Mouse (Mus musculus) G1E (cell line): Measurements from ENCODE around the gene Gpx2. TPM values are rescaled to one million over a fixed set of nuclear protein-coding genes. Genes with fewer than 3 reads are reported as not detected.

Experiments
- ATAC-seq: 2 replicates; pipeline ENCODE4 v1.8.0; 2016; ENCODE audit warnings: mild to moderate bottlenecking; ENCODE audit not compliant: insufficient number of reproducible peaks, poor library complexity, low FRiP score, severe bottlenecking; ENCODE audit errors: extremely low read depth
- DNase-seq: peaks from one replicate; pipeline ENCODE4 v3.0.0; 2012; ENCODE audit warnings: low spot score
- H3K27me3 ChIP-seq: 2 replicates; pipeline ENCODE4 v1.6.1; 2012; ENCODE audit warnings: mild to moderate bottlenecking, low read length, inconsistent platforms; ENCODE audit not compliant: insufficient read depth
- H3K36me3 ChIP-seq: replicated peaks from 2 replicates; pipeline ENCODE3; 2012; ENCODE audit warnings: mild to moderate bottlenecking, inconsistent platforms
- H3K4me1 ChIP-seq: 2 replicates; pipeline ENCODE4 v1.6.1; 2012; ENCODE audit warnings: low read depth, low read length, inconsistent platforms, mixed read lengths; ENCODE audit not compliant: insufficient read depth
- H3K4me3 ChIP-seq: 2 replicates; pipeline ENCODE4 v1.5.1; 2012; ENCODE audit warnings: low read depth, mild to moderate bottlenecking, inconsistent platforms, low read length, moderate library complexity, mixed read lengths
- H3K9me3 ChIP-seq: replicated peaks from 2 replicates; pipeline ENCODE4 v1.6.1; 2012; ENCODE audit warnings: inconsistent platforms
- CTCF ChIP-seq: IDR thresholded peaks from 2 replicates; pipeline ENCODE4 v1.5.1; 2012; ENCODE audit warnings: low read depth, low read length, inconsistent platforms, mixed read lengths
- GATA1 ChIP-seq: IDR thresholded peaks from 2 replicates; pipeline ENCODE4 v1.6.1; 2012; ENCODE audit warnings: borderline replicate concordance, low read length, inconsistent platforms, mixed read lengths
- GATA2 ChIP-seq: IDR thresholded peaks from 2 replicates; pipeline ENCODE4 v1.6.1; 2012; ENCODE audit warnings: low read depth, low read length, inconsistent platforms, borderline replicate concordance
- POLR2AphosphoS5 ChIP-seq: IDR thresholded peaks from 2 replicates; pipeline ENCODE4 v1.6.1; 2012; ENCODE audit warnings: low read depth, low read length, inconsistent platforms; ENCODE audit not compliant: insufficient replicate concordance
- TAL1 ChIP-seq: conservative IDR thresholded peaks from 2 replicates; pipeline ENCODE4 v1.6.1; 2012; ENCODE audit warnings: low read depth, low read length, inconsistent platforms, mixed read lengths
- polyA plus RNA-seq: library from polyadenylated mRNA; stranded (reverse); fragments of >175 nt; gene quantifications from 2 replicates; pipeline ENCODE4 v1.2.3, GENCODE M21; 2012
- total RNA-seq, 2 experiments: library from RNA; stranded (forward) in 1 of 2; stranded (reverse) in 1 of 2; fragments of 200-1000 nt in 1 of 2; fragments of >200 nt in 1 of 2; fragmentation: Nextera tagmentation in 1 of 2; gene quantifications; 2 replicates each; pipeline ENCODE4 v1.2.3; 2014 to 2017

The Gpx2 gene
- total and polyA plus RNA-seq, 3 experiments = 0.22 TPM; not detected in 2

DNA sequence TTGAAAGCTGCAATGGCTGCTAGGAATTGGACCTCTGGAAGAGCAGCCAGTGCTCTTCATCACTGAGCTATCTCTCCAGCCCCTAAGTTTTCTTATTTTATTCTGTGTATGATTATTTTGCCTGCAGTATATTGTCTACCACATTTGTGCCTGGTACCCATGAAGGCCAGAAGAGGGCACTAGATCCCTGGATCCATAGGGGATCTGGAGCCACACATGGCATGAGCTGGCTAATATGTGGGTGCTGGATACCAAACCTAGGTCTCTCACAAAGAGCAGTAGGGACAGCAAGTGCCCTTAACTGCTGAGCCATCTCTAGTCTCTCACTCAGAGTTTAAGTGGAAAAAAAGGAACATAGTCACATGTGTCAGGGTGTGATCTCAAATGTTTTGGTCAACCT lies 17.5 kb downstream of the Gpx2 start:
- no peaks in the 10 kb centered on the region for H3K9me3 ChIP-seq

DNA sequence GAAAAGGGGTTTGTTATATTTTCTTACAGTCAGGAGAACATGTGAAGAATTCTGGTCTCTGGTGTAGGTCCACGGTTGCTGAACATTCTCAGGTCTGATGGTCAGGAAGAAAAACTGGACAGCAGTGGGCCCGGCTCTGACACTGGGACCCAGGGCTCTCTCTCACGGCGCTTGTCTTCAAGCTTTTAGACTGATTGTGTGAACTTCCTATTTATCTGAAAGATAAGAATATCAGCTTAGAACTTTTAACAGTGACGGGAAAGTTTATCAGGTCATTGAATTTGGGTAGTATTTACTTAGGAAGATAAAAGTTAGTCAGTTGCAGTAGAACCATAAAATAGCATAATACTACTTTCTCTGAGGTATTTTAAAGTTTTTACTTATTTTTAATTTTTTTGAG lies 18.5 kb downstream of the Gpx2 start:
- ATAC-seq (no peak), DNase-seq (no peak)
- H3K9me3 ChIP-seq = no peaks in the 10 kb centered on the region
- no peaks in the 10 kb centered on the region for H3K27me3 ChIP-seq
- H3K4me3 ChIP-seq = no peak overlapping the region
- peaks cover 62% of the 10 kb centered on the region for H3K36me3 ChIP-seq
- peaks cover 49% of the 10 kb centered on the region for H3K4me1 ChIP-seq
- TF ChIP-seq TAL1 (no peak), POLR2AphosphoS5 (no peak), GATA1 (no peak), GATA2 (no peak), CTCF (no peak)

More for the DNA sequence above, 17.5 kb downstream of the Gpx2 start:
- Histone ChIP-seq H3K27me3 (no peaks in the 10 kb centered on the region), H3K4me1 (peaks cover 49% of the 10 kb centered on the region), H3K36me3 (peaks cover 64% of the 10 kb centered on the region), H3K4me3 (no peak overlapping the region)
- no peak for DNase-seq
- no peak for ATAC-seq
- no peak; the same call in 1 of the 2 replicates for TF ChIP-seq CTCF
- TF ChIP-seq GATA2 = no peak
- TF ChIP-seq POLR2AphosphoS5 = no peak
- no peak for TF ChIP-seq GATA1
- no peak for TF ChIP-seq TAL1

DNA sequence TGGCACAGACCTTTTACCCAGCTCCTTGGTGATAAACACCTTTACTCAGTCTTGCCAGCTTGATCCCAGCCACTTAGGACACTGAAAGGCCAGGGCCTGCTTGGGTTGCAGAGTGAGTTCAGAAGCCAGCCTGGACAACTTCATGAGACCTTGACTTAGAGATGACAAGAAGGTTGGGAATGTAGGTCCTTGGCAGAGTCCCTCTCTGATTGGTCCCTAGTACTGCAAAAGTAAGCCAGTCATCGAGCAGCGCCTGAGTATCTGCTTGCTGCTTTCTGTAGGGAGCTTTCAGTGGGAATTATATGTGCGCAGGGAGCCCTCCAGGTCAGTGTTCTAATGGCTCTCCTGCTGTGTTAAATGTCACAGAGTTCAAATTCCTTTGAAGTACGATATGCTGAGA lies 20.2 kb downstream of the Gpx2 start:
- peaks cover 58% of the 10 kb centered on the region for H3K36me3 ChIP-seq

DNA sequence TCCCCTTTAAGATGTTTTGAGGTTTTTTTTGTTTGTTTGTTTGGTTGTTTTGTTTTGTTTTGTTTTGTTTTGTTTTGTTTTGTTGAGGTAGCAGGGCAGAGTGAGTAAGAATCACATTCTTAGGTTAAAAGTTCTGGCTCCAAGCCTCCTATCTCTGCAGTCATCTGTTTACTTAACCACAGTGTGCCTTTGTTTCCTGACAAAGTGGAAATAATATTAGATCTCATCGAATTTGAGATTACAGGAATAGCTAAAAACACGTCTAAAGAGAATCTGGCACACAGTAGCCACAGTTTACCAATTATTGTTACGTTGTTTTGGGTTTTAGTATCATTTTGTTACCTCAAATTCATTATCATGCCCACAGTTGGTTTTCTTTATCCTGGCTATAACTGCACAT lies 20.7 kb downstream of the Gpx2 start:
- no peak for TF ChIP-seq POLR2AphosphoS5
- TF ChIP-seq GATA2 = no peak
- no peak for TF ChIP-seq TAL1
- no peak for TF ChIP-seq CTCF
- no peak for TF ChIP-seq GATA1
- ATAC-seq = 0 out of 2 replicates have a peak, but pooled peaks have one; percentile 30

More for the DNA sequence above, 20.2 kb downstream of the Gpx2 start:
- H3K4me1 ChIP-seq = peaks cover 57% of the 10 kb centered on the region
- DNase-seq (no peak), ATAC-seq (no peak)
- TF ChIP-seq CTCF (no peak), TAL1 (no peak), POLR2AphosphoS5 (no peak), GATA2 (no peak), GATA1 (no peak)
- H3K9me3 ChIP-seq = no peaks in the 10 kb centered on the region
- H3K4me3 ChIP-seq = no peak overlapping the region
- no peaks in the 10 kb centered on the region for H3K27me3 ChIP-seq

DNA sequence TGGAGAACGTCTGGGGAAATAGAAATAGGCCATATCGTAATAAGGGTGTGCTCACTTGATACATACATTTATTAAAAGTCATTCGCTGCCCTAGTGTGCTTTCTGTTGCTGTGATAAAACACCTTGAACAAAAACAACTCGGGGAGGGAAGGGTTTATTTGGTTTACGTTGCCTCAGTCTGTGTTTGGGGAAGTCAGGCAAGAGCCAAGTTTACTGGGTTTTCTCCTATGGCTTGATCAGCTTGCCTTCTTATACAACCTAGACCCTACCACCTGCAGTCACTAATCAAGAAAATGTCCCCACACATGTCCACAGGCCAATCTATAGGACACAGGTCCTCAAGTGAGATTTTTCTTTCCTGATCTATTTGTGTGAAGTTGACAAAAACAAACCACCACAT lies 23.8 kb downstream of the Gpx2 start:
- TF ChIP-seq GATA2 (no peak), TAL1 (no peak), GATA1 (no peak), CTCF (no peak), POLR2AphosphoS5 (no peak)
- Histone ChIP-seq H3K4me3 (no peak overlapping the region), H3K9me3 (no peaks in the 10 kb centered on the region), H3K4me1 (peaks cover 54% of the 10 kb centered on the region), H3K27me3 (no peaks in the 10 kb centered on the region), H3K36me3 (peaks cover 58% of the 10 kb centered on the region)
- ATAC-seq = no peak
- DNase-seq = no peak

More for the DNA sequence above, 20.7 kb downstream of the Gpx2 start:
- no peak for DNase-seq
- peaks cover 60% of the 10 kb centered on the region for H3K4me1 ChIP-seq
- no peaks in the 10 kb centered on the region for H3K27me3 ChIP-seq
- H3K4me3 ChIP-seq = no peak overlapping the region
- H3K9me3 ChIP-seq = no peaks in the 10 kb centered on the region
- H3K36me3 ChIP-seq = peaks cover 57% of the 10 kb centered on the region

DNA sequence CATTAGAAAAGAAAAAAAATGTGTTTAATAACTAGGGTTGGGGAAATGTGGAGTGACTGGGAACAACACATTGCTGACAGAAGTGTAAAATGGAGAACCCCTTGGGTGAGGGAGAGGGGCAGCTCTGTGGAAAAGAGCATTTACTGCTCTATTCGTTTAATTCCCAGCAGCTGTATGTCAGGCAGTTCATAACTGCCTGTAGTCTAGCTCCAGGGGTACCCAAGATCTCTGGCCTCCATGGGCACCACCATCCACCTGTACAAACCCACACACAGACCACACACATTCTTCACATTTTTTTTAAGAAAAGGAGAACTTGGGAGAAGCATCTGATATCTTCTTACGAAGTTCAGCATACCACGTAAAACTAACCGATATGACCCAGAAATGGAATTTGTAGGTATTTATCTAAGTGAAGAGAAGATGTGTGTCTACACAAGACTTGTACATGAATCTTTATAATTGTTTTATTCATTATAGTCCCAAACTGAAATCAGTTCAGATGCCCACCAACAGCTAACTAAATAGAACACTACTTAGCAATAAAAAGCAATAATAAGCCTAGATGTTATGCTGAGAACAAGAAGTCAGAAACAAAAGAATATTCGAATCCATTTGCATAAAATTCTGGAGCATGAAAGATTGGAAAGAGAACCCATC lies 24.4 kb downstream of the Gpx2 start:
- no peaks in the 10 kb centered on the region for H3K27me3 ChIP-seq
- TF ChIP-seq CTCF = no peak
- no peak for TF ChIP-seq POLR2AphosphoS5
- no peak for TF ChIP-seq GATA2
- no peak for TF ChIP-seq TAL1
- TF ChIP-seq GATA1 = no peak
- no peak for DNase-seq
- no peak overlapping the region for H3K4me3 ChIP-seq
- peaks cover 56% of the 10 kb centered on the region for H3K4me1 ChIP-seq
- H3K36me3 ChIP-seq = peaks cover 58% of the 10 kb centered on the region
- no peaks in the 10 kb centered on the region for H3K9me3 ChIP-seq
- no peak for ATAC-seq
